Mouse (Mus musculus): ENCODE measurements around the gene Tex261. TPM values are rescaled to one million over a fixed set of nuclear protein-coding genes. Genes with fewer than 3 reads are reported as not detected.
A peak's percentile ranks its signal among the peaks of the same experiment; 100 is the strongest.

Gene Tex261
- total RNA-seq, 2 experiments from 2014 or later: 46.4 to 54.8 TPM

DNA sequence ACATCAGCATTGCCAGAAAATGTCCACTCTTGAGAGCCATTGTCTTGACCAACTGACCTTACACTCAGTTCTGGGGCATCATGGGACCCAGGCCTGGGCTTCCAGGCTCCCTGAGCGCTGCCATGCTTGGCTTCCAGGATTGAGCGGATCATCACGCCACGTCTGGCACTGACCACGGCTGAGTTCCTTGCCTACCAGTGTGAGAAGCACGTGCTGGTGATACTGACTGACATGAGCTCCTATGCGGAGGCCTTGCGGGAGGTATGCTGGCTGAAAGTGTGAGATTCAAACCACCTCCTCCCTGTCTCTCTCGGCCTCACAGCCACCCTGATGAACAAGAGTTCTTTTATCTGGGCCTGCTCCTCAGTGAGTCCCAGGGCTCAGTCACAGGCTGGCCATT, 19.6 kb downstream of the Tex261 start:
- no peak for DNase-seq

DNA sequence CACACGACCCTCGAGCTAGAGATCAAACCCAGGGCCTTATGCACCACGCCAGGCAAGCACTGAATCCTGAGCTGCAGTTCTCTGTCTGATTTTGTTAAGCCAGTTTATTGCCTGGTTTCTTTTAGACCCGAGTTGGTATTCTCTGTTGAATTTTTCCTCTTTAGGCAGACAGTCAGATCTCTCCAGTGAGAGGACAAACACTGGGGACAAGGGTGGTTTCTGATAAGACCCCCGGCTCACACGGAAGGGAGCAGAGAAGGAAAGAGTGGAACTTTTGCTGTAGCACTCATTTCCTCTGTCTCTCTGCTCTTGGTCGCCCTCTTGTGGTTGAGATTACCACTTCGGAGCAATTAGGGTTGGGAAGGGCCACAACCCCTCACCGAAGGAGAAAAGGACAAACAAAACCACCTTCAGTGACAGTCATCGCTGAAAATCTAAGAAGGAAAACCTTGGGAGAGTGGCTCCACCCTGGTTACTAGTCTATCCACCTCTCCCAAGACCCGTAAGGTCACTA, 25.4 kb downstream of the Tex261 start:
- DNase-seq: peak in 1 of 2 experiments; percentile 50

DNA sequence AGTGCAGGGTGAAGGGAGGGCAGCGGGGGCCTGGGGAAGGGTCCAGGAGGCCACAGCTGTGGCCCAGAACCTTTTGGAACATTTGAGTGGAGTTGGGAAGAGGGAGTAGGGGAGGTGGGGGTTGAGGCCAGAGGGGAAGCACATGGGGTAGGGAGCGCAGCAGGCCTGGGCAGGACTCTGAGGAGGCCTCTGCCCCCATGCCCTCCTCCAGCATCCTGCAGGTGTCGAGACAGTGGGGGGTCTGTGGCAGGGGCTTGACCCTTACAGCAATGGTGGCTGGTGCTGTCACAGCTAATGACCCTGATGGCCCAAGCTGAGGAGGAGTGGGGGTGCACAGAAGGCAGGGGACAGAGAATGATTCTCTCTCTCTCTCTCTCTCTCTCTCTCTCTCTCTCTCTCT, 26.3 kb downstream of the Tex261 start:
- no peak for DNase-seq

DNA sequence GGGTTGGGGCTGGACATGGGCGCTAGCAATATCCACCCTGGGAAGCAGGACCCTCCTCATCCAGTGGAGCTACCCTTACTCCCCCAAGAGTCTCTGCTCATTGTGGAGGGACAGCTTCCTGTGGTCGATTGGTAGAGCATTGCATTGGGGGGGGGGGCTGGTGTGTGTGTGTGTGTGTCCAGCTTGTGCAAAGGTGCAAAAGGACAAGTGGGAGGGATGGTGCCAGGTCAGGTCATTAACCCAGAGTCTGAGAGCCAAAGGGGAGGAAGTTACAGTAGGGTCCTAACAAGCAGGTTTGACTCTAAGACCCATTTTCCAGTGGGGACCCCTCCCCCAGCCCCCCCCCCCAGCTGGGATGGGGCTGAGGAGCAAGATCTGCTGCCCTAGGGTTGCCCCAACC, 30.1 kb downstream of the Tex261 start:
- no peak for DNase-seq

DNA sequence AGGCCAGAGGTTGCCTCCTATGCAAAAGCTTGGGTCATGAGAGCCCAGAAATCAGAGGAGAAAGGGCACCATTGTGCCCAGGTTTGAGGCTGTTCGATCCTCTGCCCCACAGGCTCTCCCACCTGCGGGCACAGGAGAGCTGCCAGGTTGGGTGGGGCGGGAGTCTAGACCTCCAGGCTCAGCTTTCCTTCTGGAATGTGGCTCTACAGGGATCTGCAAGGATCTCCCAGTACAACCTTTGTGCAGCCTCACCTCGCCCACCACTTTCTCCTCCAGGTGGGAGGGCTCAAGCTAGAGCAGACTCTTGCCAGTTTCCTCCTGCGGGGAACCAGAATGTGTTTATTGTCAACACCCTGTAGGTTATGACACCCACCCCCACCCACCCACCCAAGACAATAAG, 31.1 kb downstream of the Tex261 start:
- no peak for DNase-seq

DNA sequence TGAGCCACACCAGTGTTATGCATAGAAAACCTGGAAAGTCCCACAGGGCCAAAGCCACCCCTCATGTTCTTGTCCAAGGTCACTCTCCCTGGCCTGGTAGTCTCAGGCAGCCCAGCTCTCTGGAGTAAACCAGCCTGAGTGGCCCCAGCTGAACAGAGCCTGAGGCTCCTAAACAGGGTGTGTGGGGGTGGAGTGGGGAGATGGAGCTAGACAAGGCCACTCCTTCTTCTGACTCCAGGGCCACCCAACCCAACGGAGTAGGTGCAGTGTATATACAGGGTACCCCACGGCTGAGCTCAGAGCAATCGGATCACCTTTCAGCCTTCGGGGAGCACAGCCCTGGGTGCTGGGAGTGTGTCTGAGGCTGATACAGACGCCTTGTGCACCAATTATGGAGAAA, 31.5 kb downstream of the Tex261 start:
- DNase-seq: no peak

DNA sequence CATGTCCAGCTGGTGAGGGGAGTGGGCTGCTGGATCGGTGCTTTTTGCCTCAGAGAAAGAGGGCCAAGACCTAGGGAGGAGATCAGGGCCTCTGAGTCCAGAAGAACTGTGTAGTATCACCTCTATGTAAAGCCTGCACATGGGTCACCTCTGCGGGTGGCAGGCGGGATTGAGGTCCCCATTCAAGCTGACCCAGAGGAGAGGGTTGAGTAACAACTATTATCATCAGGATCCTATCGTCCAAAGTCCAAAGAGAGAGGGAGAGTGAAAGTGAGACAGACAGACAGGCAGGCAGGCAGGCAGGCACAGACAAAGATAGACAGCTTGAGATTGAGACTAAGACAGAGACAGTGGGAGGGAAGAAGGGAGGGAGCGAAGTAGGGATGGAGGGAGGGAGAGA, 32.4 kb downstream of the Tex261 start:
- no peak for DNase-seq

DNA sequence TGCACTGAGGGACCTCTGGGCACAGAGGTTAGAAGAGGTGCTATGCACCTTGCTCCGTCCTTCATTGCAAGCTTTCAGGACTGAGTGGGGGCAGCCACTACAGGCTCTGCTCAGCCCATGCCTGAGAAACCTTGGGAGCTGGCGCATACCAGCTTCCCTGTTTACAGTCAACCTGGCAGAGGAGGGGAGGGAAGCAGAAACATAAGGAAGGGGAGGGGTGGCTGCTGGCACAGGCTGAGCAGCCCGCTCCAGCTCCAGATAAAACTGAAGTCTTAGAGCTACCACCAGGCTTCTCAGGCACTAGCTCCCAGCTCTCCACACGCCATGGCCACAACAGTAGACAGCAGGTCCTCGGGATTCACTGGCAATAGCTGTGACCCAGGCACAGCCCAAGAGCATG, 32.9 kb downstream of the Tex261 start, which contains the start of gene Atp6v1b1:
Gene Atp6v1b1 (plus strand): TSS at position 230 of the 400 bp plus-strand sequence.
- no peak for DNase-seq

DNA sequence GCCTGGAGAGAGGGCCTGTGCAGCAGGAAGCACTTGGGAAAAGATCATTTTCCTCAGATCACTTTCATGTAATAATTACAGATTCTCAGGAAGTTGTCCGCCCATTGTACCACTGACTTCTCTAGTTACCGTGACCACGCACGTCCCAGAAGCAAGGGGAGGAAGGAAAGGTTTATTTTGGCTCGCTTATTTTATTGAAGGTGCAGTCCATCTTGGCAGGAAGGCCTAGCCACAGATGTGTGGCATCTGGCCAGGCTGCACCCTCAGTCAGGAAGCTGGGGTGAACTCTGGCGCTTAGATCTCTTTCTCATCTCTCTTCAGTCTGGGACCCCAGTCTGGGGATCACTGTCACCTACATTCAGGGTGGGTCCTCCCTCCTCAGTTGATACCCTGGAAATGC, 37.0 kb downstream of the Tex261 start:
- DNase-seq: no peak

DNA sequence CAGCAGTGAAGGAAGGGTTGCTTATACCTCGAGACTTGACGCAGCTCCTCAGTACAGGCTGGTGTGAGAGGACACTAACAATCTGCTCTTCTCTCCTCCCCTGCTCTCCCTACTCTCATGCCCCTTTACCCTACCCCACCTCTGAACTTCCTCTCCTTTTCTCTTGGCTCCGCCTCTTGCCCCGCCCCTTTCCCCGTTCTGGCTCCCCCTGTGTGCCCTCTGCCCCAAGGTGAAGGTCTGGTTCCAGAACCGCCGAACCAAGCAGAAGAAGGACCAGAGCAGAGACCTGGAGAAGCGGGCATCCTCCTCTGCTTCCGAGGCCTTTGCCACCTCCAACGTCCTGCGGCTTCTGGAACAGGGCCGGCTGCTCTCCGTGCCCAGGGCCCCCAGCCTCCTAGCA, 38.3 kb downstream of the Tex261 start:
- DNase-seq: no peak

DNA sequence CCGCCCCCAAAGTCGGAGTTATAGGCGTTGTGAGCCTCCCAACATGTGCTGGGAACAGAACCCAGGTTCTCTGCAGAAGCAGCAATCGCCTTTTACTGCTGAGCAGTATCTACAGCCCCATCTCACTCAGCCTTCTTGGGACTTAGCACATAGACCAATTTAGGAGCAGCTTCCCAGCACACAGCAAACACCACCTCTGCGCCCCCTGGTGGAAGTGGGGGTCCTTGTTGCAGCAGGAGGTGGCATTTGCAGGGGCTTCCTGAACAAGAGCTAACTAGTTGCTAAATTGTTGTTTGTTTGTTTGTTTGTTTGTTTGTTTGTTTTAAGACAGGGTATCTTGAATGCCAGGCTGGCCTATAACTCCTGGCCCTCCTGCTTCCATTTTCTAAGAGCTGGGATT, 44.5 kb downstream of the Tex261 start:
- no peak for DNase-seq

DNA sequence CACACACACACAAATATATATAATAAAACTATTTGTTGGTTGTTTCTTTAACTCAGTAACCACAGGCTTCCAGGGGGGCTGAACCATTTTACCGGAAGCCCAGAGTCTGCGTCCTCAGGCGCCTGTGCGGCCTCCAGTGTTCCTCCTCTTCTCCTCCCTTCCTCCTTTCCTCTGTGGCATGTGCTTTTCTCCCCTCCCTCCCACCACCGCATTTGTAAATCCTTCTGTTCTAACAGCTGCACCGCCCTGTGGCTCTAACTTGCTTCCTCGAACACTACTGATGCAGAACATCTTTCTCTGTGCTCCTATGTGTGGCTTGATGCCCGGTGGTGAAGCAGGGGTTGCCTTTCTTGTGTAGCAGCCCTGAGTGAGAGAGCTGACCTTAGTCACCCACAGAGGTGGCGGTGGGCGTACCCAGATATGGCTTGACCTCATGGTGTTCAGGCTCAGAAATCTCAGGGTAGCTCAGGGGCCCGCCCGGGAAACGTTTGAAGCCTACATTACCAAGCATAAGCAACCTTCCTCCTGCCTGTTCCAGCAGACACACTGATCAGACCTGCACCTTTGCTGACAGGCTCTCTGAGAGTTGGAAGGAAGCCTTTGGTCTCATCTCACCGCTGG, 46.2 kb downstream of the Tex261 start:
- no peak for DNase-seq

DNA sequence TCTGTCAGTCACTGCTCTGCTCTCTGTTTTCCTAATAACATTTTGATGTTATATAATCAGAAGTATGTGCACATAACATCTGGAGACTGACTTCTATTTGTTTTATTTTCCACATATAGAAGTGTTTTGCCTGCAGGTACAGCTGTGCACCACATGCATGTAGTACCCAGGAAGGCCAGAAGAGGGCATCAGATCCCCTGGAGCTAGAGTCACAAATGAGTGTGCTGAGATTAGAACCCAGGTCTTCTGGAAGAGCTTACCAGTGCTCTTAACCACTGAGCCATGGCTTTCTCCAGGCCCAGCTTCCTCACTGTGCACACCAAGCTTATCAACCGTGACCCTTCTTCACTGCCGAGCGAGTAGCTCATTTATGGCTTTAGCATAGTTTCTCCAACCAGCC, 47.1 kb downstream of the Tex261 start:
- no peak for DNase-seq

DNA sequence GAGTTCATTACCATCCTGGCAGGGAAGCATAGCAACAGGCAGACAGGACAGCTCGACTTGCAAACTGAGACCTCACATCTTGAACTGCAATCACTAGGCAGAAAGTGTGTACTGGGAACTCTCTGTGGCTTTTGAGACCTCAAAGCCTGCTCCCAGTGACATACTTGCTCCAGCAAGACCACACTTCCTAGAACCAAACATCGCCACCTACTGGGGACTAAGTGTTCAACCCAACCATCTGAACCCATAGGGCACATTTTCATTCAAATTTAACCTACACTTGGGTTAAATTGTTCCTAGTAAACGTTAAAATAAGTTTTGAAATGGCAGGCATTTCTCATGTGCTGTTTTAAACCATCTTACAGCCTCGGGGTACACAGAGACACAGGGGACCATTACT, 48.4 kb downstream of the Tex261 start:
- DNase-seq: no peak

DNA sequence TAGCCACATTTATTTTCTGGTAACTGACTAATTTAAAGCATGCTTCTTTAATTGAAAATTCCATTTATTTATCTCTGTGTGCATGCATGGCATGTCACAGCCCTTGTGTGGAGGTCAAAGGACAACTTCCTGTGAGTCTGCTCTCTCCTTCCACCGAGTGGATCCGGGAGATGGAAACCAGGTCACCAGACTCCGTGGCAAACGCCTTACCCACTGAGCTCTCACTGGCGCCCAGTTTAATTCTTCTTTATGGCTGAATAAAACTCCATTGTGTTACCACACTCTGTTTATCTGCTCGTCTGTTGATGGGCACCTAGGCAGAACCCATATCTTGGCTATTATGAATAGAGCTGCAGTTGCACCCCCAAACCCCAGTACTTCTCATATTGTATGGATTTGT, 53.1 kb downstream of the Tex261 start:
- no peak for DNase-seq

Other genes starting within 250 kb of the Tex261 start
- gene Actg2, start 239.5 kb downstream of the Tex261 start, total RNA-seq (2021): not detected
- gene Stambp, start 203.1 kb downstream of the Tex261 start, total RNA-seq (2021): 10 to 100 TPM; 34.3 to 34.7 TPM
- not detected for gene Clec4f, start 119.6 kb downstream of the Tex261 start, total RNA-seq (2021)
- gene Cd207, start 98.0 kb downstream of the Tex261 start, total RNA-seq (2021): not detected
- not detected for gene Vax2, start 64.5 kb downstream of the Tex261 start, total RNA-seq (2021)
- gene Atp6v1b1, start 32.8 kb downstream of the Tex261 start, total RNA-seq (2021): under 1 TPM in 1 of 2 experiments, not detected in 1; 0.35 TPM
- not detected for gene Ankrd53, start 13.2 kb downstream of the Tex261 start, total RNA-seq (2021)
- gene Nagk, start 19.2 kb upstream of the Tex261 start, total RNA-seq (2021): 10 to 100 TPM; 40.7 to 42.2 TPM
- 10 to 100 TPM; 44.7 to 56.6 TPM for gene Paip2b, start 55.9 kb upstream of the Tex261 start, total RNA-seq (2021)
- 100 to 1,000 TPM; 140 to 149 TPM for gene Zfp638, start 91.3 kb upstream of the Tex261 start, total RNA-seq (2021)
- gene Dysf, start 232.8 kb upstream of the Tex261 start, total RNA-seq (2021): 1 to 10 TPM; 1.4 to 1.7 TPM